ENCODE assay signal across 6 mouse cellular contexts in genomic region chr3:138711971-138712370, GRCm38 (mm10).
"Had no signal": no experiment of that assay in that cellular context is flagged by ENCODE, and none has a peak within 500 bp of the region (broad histone marks: within the 10 kb centered on the region; RNA-seq: fewer than 3 reads in every experiment).

No protein-coding gene starts in this region.

- DNase-seq: kidney, adult 2 months; kidney, postnatal 25 days; liver, postnatal 0 days; lung, embryonic 14.5 days; thymus, adult 2 months; thymus, postnatal 14 days had no signal
